Mouse (Mus musculus) MN1 (cell line): Measurements from ENCODE around the gene Gm49510.
A peak's percentile ranks its signal among the peaks of the same experiment; 100 is the strongest.

Source experiments
- DNase-seq: peaks from one replicate; pipeline ENCODE4 v3.0.0-alpha.2; 2016; ENCODE audit warnings: low spot score

The Gm49510 gene

DNA sequence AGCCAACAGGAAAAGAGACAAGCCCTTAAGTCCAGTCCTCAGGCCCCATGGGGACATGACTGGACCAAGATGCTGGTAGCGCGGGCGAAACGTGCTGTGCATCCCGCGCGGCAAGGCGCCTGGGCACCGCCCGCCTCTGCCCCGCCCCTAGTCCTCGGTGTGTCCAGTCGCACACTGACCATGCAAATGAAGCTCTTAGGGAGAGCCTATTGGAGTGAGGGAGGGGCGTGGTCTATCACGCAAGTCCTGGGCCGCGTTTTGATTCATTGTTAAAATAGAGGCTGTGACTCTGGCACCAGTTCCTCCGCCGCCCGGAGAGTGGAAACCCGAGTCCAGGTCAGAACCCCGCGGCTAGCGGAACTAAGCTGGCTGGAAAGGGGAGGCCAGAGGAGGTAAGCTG, 48.2 kb downstream of the Gm49510 start, which contains the start of gene Triobp:
Triobp (plus strand) TSS at position 68 of the 400 bp plus-strand sequence.
- peak; percentile 96 for DNase-seq

DNA sequence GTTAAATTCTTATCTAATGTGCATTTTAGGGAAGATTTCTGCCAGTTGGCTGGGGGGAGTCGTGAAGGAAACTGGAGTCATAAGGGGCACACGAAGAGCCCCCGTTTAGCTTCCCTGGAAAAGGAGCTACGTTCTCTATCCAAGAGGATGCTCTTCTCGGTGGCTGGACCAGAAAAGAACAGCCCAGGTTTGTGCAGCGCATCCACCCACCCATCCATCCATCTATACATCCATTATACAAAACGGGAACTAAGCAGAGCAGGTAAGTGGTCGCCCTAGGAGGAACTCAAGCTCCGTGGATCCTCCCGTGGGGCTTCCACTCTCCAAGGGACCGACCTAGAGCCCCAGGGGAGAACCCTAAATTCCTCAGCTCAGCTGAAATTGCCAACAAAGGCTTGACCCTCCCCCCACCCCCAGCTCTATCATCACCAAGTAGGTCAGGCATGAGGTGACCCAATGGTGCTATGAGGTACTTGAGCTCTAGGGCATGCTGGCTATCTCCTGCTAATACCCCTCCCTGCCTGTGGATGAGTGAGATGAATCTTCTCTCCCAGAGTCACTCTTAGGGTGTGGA, 48.8 kb downstream of the Gm49510 start:
- DNase-seq = no peak

DNA sequence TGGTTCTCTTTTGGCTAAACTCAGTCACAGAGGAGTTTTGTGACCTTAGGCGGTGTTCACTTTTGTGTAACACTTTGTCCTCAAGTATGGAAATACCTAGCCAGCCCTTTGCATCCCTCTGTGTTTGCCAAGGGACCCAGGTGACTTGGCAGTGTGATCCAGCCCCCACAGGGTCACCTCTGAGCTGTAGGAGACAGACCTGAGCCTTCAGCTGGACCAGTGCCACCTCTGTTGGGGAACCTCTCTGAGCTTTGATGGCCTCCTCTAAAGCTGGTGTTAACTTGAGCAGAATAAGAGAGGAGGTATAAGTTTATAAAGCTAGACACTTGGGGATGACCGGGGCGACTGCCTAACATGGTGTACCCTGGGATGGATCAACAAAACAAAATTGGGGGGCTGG, 49.4 kb downstream of the Gm49510 start:
- DNase-seq = no peak

DNA sequence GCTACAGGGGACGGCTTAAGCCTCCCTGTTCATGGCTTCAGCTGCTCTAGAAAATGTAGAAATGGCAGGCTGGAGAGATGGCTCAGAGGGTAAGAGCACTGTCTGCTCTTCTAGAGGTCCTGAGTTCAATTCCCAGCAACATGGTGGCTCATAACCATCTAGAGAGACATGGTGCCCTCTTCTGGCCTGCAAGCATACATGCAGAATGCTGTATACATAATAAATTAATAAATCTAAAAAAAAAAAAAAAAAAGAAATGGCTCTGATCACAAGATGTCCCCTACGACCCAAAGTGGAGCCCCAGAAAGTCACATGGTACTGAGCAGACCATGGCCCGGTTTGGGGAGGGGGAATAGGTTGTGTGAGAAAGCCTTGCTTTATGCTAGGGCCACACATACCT, 56.2 kb downstream of the Gm49510 start:
- no peak for DNase-seq

DNA sequence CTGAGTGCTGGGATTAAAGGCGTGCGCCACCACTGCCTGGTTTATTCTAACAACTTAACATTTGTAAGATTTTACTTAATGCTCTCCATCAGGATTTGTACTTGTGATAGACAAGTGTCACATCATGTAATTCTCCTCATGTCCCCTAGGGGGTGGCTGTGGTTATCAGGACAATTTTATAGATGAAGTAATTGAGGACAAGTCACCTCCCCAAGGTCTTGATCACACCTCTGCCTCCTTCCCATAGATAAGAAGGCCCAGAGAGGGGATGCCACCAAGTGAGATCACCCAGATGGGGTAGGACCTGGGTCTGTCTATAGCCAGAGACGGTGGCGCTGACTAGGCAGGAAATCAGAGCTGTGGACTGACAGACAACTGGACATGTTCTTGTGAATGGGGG, 56.9 kb downstream of the Gm49510 start:
- peak; percentile 56 for DNase-seq

DNA sequence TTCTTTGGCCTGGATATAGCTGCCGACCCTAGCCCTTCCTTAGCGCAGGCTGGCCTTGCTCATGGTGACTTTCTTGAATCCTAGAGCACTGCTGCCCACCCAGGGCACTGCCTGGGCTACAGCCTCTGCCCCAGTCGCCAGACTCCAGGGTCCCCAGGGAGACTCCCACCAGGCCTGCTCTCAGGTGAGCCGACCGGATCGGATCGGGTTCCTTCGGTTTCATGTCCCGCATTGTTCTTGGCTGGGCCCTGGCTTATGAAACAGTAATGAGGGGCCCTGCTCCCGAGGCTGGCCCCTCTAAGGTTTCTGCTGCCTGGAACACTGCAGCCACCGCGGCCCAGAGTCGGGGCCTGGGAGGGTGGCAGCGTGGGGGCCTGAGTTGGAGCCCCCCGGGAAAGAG, 57.6 kb downstream of the Gm49510 start:
- DNase-seq = no peak

DNA sequence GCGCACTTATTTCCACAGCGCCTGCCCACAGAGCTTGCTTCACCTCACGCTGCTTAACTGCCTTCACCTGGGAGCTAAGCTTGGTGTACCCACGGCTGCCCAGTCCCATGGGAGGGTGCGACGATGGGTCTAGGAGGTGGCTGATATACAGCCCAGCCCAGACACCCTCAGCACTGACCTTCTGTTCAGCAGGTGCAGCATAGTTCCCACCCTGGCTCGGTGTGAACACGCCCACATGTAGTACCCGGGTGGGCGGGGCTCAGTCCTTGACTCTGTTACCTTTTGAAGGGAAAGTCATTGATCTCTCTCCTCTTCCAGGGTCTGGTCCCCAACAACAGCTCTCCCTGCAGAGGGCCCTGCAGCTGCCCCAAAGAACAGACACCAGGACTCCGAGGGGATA, 60.1 kb downstream of the Gm49510 start:
- no peak for DNase-seq

DNA sequence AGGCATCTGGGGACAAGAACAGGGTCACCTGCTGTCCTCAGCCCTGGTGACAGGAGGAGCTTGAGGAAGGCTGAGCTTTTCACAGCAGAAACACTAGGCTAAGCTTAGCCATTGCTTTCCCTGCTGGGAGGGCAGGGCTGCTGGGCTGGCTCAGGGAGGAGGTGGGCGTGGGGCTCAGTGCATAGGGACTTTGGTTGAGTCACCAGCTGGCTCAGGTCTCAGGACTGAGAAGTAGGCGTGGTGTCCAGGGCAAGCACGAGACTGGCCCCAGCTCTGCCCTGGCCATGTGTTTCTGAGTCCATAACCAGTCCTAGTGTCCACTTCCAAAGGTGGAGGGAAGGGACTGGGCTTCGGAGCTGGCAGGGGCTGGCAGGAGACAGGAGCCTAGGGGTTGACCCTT, 60.6 kb downstream of the Gm49510 start:
- peak; percentile 91 for DNase-seq

DNA sequence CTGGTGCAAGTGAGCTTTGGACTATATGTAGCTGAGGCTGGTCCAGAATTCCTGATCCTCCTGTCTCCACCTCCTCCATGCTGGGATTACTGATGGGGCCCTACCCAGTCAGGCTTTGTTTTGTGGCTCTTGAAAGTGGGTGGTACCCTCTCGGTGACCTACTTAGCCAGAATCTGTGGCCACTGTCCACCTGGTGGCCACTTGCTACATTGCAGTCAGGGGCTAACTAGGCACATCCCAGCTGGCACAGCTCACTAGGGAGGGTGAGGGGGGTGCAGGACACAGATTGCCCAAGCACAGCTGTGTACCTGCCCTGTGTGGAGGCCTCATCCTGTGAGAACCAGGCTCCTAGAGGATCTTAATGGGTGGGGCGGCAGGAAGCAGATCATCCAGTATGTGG, 63.4 kb downstream of the Gm49510 start:
- DNase-seq = peak; percentile 97
